Mouse (Mus musculus): ENCODE measurements around the gene Mlst8. TPM values are rescaled to one million over a fixed set of nuclear protein-coding genes. Genes with fewer than 3 reads are reported as not detected.
A peak's percentile ranks its signal among the peaks of the same experiment; 100 is the strongest.

The Mlst8 gene
- polyA plus RNA-seq, 1 experiment from 2014 or later, result 13.4 TPM

GRCm38 (mm10) chr17:24477985-24478600 lies 785 bp downstream of the Mlst8 start:
- Histone ChIP-seq H3K4me3 (ENCODE audit: low read depth, low read length) (peak overlapping the region; percentile 66), H3K9me3 (ENCODE audit: control insufficient read depth, low read length) (no peaks in the 10 kb centered on the region), H3K27me3 (ENCODE audit: control insufficient read depth, insufficient read depth, low read length) (no peaks in the 10 kb centered on the region), H3K27ac (replicated peaks) (no peak overlapping the region), H3K4me1 (replicated peaks; ENCODE audit: control insufficient read depth, insufficient read depth) (peaks cover 4% of the 10 kb centered on the region; the same call in 1 of the 2 replicates), H3K36me3 (ENCODE audit: control insufficient read depth, insufficient read depth, low read length) (peaks cover 23% of the 10 kb centered on the region), H3K9ac (ENCODE audit: low read length) (peak overlapping the region; percentile 60; the same call in 1 of the 2 replicates), H3K4me2 (replicated peaks; ENCODE audit: low read depth) (peak overlapping the region; percentile 60)
- 34% methylated on average over 11 of the region's 11 CpGs for WGBS
- DNase-seq (ENCODE audit: low spot score), result no peak
- TF ChIP-seq EP300 (optimal IDR thresholded peaks at IDR 0.05) (no peak), CTCF (IDR thresholded peaks at IDR 0.05; ENCODE audit: low read depth) (no peak)
- ATAC-seq (ENCODE audit: low FRiP score, low TSS enrichment), result peak; percentile 21; the same call in 1 of the 2 replicates

DNA sequence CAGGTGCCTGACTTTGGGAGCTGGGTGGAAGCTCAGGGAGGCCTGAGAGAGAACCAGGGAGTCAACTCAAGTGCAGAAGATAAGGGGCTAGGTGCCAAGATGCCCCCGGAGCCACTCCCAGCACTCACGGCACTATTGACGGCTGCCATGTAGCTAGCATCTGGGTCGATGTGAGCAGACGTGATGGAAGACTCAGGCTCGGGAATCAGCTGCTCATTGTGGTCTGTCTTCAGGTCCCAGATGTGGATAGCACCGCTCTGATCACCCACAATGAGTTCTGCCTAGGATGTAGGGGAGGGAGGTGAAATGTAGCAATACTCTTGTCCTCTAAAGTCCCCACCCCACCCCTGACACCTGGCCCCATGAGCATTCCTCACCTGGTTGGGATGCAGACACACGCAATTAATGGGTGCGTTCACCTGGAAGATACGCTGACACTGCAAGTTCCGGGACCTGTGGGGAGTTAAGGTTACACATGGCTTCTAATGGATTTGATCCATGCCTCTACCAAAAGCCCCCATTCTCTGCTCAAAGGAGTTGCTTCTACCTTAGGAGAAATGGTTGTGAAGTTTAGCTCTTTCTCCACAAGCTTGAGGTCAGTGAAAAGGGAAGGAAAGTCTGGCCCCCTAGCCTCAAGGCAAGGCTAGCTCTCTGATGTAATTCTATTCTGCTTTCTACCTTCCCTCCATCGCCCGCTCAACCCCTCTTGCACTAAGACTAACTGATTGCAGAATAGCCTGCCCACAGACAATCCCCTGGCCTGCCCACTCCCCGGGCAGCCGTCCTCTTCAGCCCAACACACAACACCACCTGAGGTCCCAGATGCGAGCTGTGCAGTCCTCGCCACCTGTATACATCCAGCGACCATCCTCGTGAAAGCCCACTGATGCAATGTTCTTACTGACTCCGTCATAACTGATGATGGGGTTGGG lies 1.6 kb downstream of the Mlst8 start:
- ATAC-seq (ENCODE audit: low FRiP score, low TSS enrichment) (no peak), DNase-seq (ENCODE audit: low spot score) (no peak)
- WGBS, result 90% methylated on average over 20 of the region's 20 CpGs
- peak overlapping the region; percentile 60 for H3K4me2 ChIP-seq (replicated peaks; ENCODE audit: low read depth)
- no peak overlapping the region for H3K9ac ChIP-seq (ENCODE audit: low read length)
- H3K4me1 ChIP-seq (replicated peaks; ENCODE audit: control insufficient read depth, insufficient read depth), result peaks cover 8% of the 10 kb centered on the region; the same call in 1 of the 2 replicates
- peaks cover 23% of the 10 kb centered on the region for H3K36me3 ChIP-seq (ENCODE audit: control insufficient read depth, insufficient read depth, low read length)
- no peak for TF ChIP-seq EP300 (optimal IDR thresholded peaks at IDR 0.05)
- TF ChIP-seq CTCF (IDR thresholded peaks at IDR 0.05; ENCODE audit: low read depth), result no peak
- no peak overlapping the region for H3K27ac ChIP-seq (replicated peaks)
- no peaks in the 10 kb centered on the region for H3K27me3 ChIP-seq (ENCODE audit: control insufficient read depth, insufficient read depth, low read length)
- H3K4me3 ChIP-seq (ENCODE audit: low read depth, low read length), result no peak overlapping the region
- H3K9me3 ChIP-seq (ENCODE audit: control insufficient read depth, low read length), result no peaks in the 10 kb centered on the region

GRCm38 (mm10) chr17:24476022-24476776 lies 2.7 kb downstream of the Mlst8 start:
- Histone ChIP-seq H3K9me3 (ENCODE audit: control insufficient read depth, low read length) (no peaks in the 10 kb centered on the region), H3K4me2 (replicated peaks; ENCODE audit: low read depth) (no peak overlapping the region), H3K36me3 (ENCODE audit: control insufficient read depth, insufficient read depth, low read length) (peaks cover 23% of the 10 kb centered on the region), H3K4me3 (ENCODE audit: low read depth, low read length) (no peak overlapping the region), H3K27me3 (ENCODE audit: control insufficient read depth, insufficient read depth, low read length) (no peaks in the 10 kb centered on the region), H3K9ac (ENCODE audit: low read length) (no peak overlapping the region), H3K27ac (replicated peaks) (no peak overlapping the region), H3K4me1 (replicated peaks; ENCODE audit: control insufficient read depth, insufficient read depth) (peaks cover 9% of the 10 kb centered on the region; the same call in 1 of the 2 replicates)
- no peak for ATAC-seq (ENCODE audit: low FRiP score, low TSS enrichment)
- WGBS, result 94% methylated on average over 10 of the region's 10 CpGs
- DNase-seq (ENCODE audit: low spot score), result no peak
- no peak for TF ChIP-seq CTCF (IDR thresholded peaks at IDR 0.05; ENCODE audit: low read depth)
- no peak for TF ChIP-seq EP300 (optimal IDR thresholded peaks at IDR 0.05)

GRCm38 (mm10) chr17:24475586-24475985 lies 3.3 kb downstream of the Mlst8 start:
- no peak for TF ChIP-seq EP300 (optimal IDR thresholded peaks at IDR 0.05)
- TF ChIP-seq CTCF (IDR thresholded peaks at IDR 0.05; ENCODE audit: low read depth), result no peak
- no peak for ATAC-seq (ENCODE audit: low FRiP score, low TSS enrichment)
- no peak overlapping the region for H3K4me3 ChIP-seq (ENCODE audit: low read depth, low read length)
- H3K36me3 ChIP-seq (ENCODE audit: control insufficient read depth, insufficient read depth, low read length), result peaks cover 23% of the 10 kb centered on the region
- H3K9me3 ChIP-seq (ENCODE audit: control insufficient read depth, low read length), result no peaks in the 10 kb centered on the region
- WGBS, result 91% methylated on average over 6 of the region's 6 CpGs
- no peaks in the 10 kb centered on the region for H3K27me3 ChIP-seq (ENCODE audit: control insufficient read depth, insufficient read depth, low read length)
- no peak overlapping the region for H3K27ac ChIP-seq (replicated peaks)
- peaks cover 11% of the 10 kb centered on the region; the same call in 1 of the 2 replicates for H3K4me1 ChIP-seq (replicated peaks; ENCODE audit: control insufficient read depth, insufficient read depth)
- H3K9ac ChIP-seq (ENCODE audit: low read length), result no peak overlapping the region
- no peak overlapping the region for H3K4me2 ChIP-seq (replicated peaks; ENCODE audit: low read depth)
- no peak for DNase-seq (ENCODE audit: low spot score)

- Histone ChIP-seq H3K27me3 (ENCODE audit: control insufficient read depth, insufficient read depth, low read length) (no peaks in the 10 kb centered on the region), H3K9me3 (ENCODE audit: control insufficient read depth, low read length) (no peaks in the 10 kb centered on the region), H3K36me3 (ENCODE audit: control insufficient read depth, insufficient read depth, low read length) (peaks cover 23% of the 10 kb centered on the region), H3K4me2 (replicated peaks; ENCODE audit: low read depth) (no peak overlapping the region), H3K9ac (ENCODE audit: low read length) (no peak overlapping the region), H3K4me3 (ENCODE audit: low read depth, low read length) (no peak overlapping the region), H3K27ac (replicated peaks) (no peak overlapping the region; the same call in 1 of the 2 replicates), H3K4me1 (replicated peaks; ENCODE audit: control insufficient read depth, insufficient read depth) (peaks cover 11% of the 10 kb centered on the region; the same call in 1 of the 2 replicates)
- WGBS, result 81% methylated on average over 5 of the region's 5 CpGs
- DNase-seq (ENCODE audit: low spot score) (no peak), ATAC-seq (ENCODE audit: low FRiP score, low TSS enrichment) (no peak)
- no peak for TF ChIP-seq CTCF (IDR thresholded peaks at IDR 0.05; ENCODE audit: low read depth)
- no peak for TF ChIP-seq EP300 (optimal IDR thresholded peaks at IDR 0.05)
These were observed 4.3 kb downstream of the Mlst8 start for GRCm38 (mm10) chr17:24474557-24474956.
